Mouse (Mus musculus) megakaryocyte progenitor cell, adult 5-6 weeks (primary cell): ENCODE measurements around the gene Aatk. TPM values are rescaled to one million over a fixed set of nuclear protein-coding genes. Genes with fewer than 3 reads are reported as not detected.

Experiments used
- ATAC-seq: replicated peaks from 2 replicates; pipeline ENCODE4 v1.8.0; 2016; ENCODE audit warnings: mild to moderate bottlenecking, moderate TSS enrichment, inconsistent platforms; ENCODE audit not compliant: poor library complexity
- total RNA-seq, 2 experiments: library from RNA; stranded (forward) in 1 of 2; stranded (reverse) in 1 of 2; fragments of 157-497, 149-512 nt in 1 of 2; fragments of 200-1000 nt in 1 of 2; gene quantifications; 2 replicates each; pipeline versions ENCODE4 v1.2.3 to v1.2.4; 2015 to 2017

Aatk gene
- total RNA-seq (2015) (4.7 and 6.3 TPM in 2 replicates), total RNA-seq (2017) (5.6 and 6.3 TPM in 2 replicates)

DNA sequence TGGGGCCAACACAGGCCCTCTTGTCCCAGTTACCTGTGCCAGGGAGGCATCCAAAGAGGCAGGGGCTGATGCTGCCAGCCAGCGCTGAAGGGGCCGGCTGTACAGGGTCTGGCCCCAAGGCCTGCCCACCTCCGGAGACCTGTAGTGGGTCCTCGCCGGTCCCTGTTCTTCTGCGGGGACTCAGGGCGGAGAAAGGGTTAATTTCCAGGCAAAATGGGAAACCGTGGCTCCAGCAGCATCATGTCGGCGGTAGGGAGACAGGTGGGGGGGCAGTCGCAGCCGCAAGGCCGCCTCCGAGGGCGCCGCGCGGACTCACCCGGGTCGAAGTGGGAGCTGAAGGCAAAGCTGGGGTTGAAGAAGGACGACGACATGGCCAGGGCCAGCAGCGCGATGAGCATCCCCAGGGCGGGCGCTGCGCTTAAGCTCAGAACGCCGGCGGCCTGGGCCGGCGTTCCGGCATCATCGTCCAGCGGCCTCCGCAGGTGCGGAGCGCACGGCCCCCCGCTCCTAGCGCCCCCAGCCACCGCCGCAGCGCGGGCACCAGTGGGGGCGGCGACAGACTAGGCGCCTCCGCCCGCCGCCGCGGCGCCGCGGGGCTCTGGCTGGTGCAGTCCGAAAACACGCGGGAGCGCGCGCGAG is at the start of gene Aatk:
Gene Aatk (minus strand): TSS at position 615 of the 639 bp plus-strand sequence.
- ATAC-seq: no peak

DNA sequence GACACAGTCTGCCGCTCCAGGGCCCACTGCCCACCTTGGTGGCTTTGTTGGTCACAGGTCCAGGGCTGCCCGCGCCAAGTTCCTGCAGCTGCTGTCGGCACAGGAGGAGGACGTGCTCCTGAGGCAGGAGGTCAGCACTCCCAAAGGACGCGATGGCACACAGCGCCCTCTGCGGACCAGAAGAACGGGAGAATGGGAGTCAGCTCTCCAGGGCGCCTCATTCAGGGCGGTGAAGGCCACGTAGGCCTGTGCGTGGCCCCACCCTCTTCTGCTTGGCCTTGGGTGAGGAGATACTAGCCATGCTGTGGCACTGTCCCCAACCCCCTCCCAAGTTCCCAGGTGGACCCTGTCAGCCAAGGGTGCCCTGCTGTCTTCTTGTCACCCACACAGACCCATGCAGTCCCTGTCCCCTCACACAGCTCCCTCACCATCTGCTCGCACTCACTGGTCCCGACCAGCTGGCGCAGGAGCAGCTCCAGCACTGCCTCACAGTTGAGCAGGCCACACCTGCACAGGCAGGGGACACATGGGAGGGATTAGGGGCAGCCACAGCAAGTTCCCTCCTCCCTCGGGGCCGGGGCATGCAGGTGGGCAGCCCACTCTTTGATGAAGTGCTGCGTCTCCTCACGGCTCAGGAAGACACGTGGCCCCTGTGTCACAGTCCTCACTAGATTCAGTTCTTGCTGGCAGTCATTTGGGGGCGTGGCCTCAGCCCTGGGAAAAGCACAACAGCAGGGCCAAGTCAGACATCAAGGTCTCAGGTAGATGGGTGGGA is 46.0 kb upstream of the Aatk start:
- ATAC-seq: no peak

DNA sequence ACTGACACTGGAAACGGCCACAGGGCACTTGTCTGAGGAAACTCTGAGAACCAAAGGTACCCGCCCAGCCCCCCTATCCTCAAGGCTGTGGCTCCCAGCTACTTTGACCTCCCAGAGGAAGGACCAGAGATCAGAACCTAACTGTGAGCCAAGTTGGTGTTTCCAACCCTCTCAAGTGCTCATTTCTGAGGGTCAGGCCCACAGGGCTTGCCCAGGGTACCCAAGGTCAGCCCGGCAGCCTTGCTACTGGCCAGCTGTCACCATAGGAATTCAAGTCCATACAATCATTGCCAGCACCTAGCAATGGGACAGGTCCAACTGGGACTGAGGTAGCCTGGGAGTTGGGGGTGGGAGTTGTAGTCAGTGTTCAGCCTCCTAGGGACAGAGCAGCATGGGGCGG is 43.7 kb upstream of the Aatk start:
- ATAC-seq: no peak

DNA sequence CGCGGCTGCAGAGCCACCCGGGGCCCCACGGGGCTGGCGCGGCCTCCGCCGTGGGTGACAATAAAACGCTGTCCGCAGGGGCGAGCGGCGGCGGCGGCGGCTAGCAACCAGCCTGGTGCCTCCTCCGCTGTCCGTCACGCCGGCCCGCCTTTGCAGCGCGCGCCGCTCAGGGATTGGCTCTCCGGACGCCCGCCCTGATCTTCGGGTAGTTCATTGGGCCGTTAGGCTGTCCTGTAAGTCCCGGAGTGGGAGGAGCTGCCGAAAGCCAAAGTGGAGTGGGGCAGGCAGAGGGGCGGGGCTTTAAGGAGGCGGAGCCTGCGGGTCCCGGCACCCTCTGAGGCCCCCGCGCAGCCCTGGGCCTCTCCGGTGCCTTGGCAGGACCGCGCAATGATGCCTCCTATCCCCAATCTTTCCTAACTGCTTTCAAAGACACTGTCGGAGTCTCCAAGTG is 39.8 kb upstream of the Aatk start, which contains the start of gene Cep131:
Gene Cep131 (minus strand): TSS at position 126 of the 451 bp plus-strand sequence.
- ATAC-seq: peak; percentile 99

DNA sequence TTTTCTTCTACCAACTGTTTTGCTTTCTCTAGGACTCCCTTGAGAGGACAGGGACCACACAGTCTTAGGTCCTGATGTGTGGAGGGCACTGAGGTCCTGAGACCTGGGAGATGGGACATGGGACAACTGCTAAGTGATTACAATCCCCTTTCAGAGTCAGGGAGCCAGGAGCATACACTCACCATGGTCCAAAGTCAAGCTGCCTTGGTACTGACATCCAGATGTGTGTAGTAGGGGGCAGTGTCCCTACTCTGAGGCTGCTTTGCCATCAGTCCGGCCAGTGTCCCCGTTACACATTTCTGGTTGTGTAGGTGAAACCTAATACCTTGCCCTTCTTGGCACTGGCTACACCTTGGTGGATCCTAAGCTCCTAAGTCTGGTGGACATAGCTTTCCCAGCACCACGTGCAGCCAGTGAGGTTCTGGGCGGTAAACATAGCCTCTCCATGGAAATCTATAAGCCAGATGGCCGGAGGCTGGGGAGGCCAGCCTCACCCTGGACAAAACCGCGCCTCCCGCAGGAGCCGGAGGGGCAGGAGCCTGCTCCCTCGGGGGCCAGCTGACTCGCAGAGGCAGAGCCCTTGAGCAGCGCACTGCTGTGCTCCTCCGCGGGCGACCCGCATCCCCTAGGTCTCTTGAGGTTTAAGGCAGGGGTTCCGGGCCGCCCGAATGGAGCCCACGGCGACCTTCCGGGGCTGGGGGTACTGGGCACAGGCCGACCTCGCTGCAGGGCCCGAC is 39.1 kb upstream of the Aatk start:
- ATAC-seq: no peak; the same call in 1 of the 2 replicates

DNA sequence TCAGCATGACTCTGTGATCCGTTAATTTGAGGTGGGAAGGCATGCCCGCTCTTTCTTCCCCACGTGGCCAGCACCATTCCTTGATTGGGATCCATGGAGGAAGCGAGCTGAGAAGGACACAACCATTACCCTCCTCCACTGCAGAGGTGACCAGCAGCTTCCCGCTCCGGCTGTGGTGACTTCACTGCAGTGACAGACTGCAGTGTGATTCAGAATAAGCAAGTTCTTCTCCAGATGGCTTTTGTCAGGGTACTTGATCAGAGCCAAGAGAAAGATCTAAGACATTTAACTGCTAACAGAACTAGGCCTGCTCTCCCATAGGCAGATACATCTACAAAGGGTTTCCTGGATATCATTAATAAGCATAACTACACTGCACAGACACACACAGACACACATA is 33.3 kb upstream of the Aatk start:
- ATAC-seq: no peak

DNA sequence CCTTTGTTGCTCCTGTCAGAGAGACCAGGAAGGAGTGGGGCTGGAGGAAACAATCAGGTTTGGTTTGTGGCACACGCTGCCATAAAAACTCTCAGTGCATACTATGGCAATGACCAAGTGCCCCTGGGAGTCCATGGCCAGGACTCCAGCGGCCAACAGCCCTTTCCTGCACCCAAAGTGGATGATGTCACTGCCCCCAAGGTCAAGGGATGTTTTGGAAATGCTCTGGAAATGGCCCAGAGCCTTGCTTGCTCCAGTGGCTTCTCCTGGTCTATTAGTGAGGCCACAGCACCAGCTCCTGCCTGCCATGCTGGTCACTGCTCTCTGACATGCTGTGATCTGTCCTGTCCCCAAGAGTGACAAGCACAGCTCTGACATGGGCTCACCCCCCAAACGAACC is 29.2 kb upstream of the Aatk start:
- ATAC-seq: no peak

DNA sequence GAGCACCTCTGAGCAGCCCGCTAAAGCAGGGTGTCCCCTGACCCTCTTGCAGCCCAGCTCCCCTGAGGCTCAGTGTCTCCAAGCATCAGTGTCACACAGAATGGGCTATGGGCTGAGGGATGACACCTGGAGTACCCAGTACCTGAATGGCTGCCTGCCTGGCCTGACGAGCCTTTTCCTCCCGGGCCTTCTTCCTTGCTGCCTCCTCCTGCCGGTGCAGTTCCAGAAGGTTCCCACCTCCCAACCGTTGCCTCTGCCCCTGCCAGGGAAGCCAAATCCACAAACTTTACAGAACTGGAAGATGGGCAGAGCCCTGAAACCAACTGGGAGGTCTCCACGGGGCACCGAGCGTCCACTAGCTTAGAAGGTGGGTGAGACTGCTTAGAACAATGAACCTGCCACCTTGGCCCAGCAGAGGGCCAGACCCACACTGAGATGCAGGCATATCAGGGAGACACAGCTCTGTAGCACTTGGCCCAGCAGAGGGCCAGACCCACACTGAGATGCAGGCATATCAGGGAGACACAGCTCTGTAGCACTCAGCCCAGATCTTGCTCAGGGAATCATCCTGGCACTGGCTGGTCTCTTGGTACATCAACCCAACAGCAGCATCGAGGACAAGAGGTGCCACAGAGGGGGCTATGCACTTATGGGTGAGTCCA is 26.1 kb upstream of the Aatk start:
- peak; percentile 88 for ATAC-seq

DNA sequence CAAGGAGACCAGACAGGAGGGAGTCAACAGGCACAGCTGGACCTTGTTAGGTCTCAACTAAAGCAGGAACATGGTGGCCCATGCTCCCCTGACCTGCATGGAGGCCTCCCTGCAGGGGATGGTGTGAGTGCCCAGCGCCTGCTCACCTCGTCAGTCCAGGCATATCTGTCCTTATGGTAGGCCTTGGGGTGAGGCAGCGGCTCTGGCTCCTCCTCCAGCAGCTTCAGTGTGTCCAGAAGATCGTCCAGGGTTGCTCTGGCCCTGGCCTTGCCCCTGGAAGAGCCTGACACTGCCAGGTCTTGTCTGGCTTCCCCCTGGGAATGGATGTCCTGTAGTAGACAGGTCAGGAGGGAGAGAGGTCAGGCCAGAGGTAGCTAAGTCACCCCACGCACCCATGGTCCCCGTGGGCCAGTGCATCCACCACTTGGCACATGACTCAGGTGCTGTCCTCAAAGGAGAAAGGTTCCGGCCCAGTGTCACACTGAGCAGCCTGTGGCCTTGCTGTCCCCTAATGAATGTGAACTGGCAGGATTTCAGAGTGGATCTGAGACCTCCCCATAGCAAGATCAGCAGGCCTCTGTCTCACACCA is 24.9 kb upstream of the Aatk start:
- no peak for ATAC-seq

DNA sequence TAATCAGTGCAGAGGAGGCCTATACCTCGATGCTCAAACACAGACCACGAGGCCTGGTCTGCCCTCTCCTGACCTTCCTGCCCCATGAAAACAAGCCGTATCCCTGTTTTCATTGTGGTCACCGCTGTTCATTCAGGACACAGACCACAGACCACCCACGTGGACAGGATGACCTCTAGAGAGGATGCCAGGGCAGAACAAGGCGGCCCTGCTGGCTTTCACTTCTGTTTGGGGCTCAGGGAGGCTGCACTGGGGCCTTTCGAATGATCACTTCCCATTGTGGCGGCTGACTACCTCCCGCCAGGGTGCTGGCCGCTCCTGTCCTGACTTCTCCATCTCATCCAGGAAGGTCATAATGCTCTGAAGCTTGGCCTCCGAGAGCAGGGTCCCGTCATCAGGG is 24.1 kb upstream of the Aatk start:
- ATAC-seq: peak; percentile 44

DNA sequence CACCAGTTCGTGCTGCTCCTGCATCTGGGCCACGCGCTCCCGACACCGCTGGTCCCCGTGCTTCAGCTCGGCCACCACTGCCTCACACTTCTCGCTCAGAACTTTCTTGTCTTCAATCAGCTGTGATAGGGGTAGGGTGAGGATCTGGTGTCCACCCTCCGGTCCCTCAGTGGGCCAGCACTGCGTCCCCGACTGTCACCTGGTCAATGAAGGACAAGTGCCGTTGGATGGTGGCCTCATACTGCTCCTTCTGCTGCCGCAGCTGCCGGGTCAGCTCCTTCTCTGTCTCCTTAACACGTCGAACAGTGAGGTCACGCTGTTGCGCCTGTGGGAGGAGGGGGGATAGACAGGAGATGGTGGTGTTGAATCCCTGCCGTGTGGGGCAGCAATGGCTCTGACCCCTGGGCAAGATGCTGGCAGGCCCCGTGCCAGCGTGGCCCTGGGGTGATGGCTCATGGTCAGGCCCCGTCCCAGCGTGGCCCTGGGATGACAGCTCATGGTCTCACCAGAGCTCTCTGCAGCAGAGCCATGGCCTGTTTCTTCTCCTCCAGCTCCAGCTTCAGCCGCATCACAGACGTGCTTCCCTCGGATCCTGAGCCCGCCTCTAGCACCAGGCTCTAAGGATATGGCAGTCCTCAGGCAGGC is 23.4 kb upstream of the Aatk start:
- ATAC-seq: no peak

DNA sequence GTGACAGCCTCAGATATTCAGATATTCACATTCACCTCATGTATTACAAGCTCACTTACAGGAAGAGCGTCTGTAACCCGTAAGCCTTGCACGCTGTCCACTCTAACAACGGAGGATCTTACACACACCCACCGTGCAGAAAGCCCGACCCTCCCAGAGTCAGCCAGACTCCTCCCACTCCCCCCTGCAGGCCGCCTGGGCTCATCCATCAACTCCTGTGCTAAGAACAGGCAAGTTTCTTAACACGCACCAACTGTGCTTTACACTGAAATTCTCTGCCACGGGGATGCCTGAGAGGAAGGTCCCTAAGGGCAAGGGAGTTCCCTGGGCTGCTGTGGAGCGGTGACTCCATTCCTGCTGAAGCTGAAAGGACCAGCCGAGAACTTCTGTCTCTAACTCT is 22.3 kb upstream of the Aatk start:
- no peak for ATAC-seq

DNA sequence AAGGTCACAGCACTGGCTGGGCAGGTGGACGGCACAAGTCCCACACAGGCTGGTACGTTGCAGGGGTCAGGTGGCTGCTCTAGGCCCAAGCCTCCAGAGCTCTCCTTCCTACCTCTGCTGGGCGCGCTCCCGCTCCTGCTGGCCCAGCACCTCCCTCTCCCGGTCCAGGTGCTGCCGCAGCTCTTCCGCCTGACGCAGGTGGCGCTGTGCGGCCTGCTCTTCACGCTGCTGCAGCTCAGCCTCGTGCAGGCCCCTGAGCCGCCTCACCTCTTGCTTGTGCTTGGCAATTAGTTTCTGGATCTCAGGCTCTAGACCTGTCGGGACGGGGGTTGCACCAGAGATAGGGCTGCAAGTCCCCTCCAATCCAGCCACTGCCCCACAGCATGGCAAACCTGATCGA is 20.9 kb upstream of the Aatk start:
- no peak for ATAC-seq

DNA sequence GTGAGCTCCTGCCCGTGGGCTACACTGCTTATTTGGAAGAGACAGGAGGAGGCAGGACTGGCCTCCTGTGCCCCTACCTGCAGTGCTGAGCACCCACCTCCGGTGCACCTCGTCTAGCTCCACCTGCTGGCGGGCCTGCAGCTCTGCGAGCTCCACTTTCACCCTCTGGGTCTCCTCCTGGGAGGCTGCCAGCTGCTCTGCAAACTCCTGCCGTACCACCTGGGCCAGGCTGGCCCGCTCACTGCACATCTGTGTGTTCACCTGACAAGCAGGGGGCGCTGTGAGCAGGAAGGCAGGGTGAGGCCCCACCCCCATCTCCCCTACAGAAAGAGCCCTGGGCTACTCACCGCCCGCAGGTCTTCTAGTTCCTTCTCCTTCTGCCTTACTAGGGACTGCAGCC is 18.3 kb upstream of the Aatk start:
- ATAC-seq: peak; percentile 69

DNA sequence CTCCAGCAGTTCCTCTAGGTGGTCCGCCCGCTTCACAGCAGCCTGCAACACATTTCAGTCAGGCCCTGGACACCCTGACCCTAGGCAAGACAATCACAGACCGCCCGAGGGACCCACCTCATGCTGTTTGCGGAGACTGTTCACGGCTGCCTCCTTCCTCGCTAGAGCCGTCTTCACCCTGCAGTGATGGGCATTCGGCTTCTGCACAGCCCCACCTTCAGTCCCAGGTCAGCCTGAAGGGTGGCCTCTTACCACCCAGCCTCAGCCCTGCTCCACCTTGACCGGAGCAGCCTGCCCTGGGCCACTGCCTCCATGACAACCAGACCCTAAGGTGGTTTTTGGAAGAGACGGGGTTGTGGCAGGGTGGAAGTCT is 17.7 kb upstream of the Aatk start:
- ATAC-seq: no peak

DNA sequence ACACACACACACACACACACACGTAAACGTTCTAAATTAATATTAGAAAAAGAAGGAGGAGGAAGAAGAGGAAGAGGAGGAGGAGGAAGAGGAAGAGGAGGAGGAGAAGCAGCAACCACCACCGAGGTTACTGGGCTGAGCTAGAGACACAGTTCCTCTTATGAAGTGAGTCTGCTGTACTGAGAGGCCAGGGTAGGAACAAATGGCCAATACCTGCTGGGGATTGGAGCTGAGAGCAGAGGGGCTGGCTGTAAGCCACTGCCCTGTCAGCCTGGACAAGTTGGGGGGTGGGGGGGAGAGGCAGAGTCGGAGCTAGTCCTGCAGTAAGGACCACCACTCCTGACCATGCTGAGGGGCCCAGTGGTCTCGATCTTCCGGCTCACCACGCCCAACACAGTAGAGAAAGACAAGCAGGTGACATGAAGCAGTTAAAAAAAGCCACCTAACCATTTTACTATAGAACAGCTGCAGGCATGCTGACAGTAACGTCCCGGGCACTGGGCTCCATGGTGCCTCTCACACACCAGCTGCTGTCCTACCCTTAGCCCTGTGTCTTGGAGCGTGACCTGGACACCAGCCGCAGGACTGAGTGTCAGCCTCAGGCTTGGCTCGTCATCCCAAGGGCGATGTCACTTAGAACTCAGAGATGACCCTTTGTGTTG is 17.2 kb upstream of the Aatk start:
- peak; percentile 38; the same call in 1 of the 2 replicates for ATAC-seq

DNA sequence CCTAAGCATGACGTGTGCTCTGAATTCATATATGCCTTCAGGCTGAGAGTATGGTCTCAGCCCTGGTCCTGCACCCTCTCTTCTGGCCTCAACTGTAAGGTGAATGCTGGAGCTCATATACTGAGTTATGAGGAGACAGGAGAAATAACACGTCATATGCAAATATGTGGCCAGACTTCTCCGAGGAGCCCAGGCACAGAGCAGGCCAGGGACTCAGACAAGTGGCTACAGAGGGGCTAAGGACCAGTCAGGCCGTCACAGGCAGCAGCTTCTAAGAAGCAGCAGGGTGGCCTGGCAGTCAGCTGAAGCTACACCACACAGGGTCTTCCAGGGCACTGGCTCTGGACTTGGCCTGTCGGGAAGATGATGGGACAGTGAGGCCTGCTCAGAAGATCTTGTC is 16.4 kb upstream of the Aatk start:
- ATAC-seq: no peak

DNA sequence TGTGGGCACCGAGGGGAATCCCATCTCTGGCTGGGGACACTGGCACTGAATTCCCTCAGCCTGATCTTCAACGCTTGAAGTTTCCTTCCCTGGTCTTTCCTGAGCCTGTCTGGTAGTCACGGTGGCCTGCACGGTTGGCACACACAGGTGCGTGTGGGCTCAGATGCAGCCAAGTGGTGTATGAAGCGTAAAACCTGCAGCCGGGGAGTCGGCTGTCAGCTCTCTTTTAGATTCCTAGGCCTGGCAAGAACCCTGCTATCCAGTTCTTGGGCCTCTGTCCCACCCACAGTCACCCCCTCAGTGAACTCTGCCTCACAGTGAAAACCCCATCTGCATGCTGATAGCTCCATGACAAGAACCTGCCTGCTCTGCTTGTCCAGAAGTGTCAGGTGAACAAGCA is 13.7 kb upstream of the Aatk start:
- no peak for ATAC-seq

DNA sequence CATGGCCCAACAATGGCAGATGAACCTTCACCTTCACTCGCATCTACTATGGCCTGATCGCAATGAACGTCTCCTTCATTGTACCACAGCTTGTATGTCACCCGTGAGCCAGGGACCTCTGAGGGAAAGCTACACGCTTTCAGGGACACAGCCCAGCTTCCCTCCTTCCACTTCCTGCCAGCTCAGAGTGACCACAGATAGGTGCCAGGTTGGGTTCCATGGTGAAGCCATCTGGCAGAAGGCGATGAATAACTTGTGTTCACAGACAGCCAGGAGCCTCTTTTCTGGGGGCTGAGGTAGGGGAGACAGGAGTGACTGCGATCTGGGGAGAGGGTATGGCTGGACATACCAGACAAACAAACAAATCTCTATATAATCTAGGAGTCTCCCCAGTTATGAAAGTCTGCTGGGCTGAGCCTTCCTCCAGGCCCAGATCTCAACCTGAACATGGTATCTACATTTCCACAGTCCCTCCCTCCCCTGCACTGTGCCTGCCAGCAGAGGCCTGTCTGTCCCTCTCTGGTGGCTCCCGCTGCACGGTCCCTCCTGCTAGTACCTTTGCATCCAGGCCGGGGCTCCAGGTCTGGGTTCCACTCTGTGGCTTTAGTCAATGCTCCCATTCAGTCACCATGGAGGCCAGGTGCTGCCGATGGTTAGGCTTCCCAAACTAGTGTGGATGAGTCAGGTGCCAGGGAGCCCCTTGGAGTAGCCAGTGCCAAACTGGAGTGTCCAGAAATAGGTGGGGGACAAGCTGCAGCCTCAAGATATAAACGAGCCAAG is 9.2 kb upstream of the Aatk start:
- no peak for ATAC-seq
